Mouse (Mus musculus) heart, embryonic 16.5 days (tissue): ENCODE measurements around the gene Ezh2. TPM values are rescaled to one million over a fixed set of nuclear protein-coding genes. Genes with fewer than 3 reads are reported as not detected.

Experiments used
- ATAC-seq: fragments of 200-750 bp; cut with Nextera tagmentation; replicated peaks from 2 replicates; pipeline ENCODE4 v1.8.0; 2017; ENCODE audit warnings: moderate number of reproducible peaks; ENCODE audit not compliant: insufficient read depth, low FRiP score; ENCODE audit errors: extremely low read depth
- H3K27ac ChIP-seq: fragments of 300-500 bp; sonication (generic); 2 replicates; pipeline ENCODE4 v1.5.1; 2014; ENCODE audit warnings: mild to moderate bottlenecking, low read length, control low read depth, moderate library complexity
- H3K27me3 ChIP-seq: fragments of 300-500 bp; sonication (generic); 2 replicates; pipeline ENCODE4 v1.6.1; 2014; ENCODE audit warnings: low read length, mixed read lengths; ENCODE audit not compliant: control insufficient read depth, insufficient read depth
- H3K36me3 ChIP-seq: fragments of 300-500 bp; sonication (generic); 2 replicates; pipeline ENCODE4 v1.6.1; 2014; ENCODE audit not compliant: control insufficient read depth, insufficient read depth
- H3K4me1 ChIP-seq: fragments of 300-500 bp; sonication (generic); 2 replicates; pipeline ENCODE4 v1.6.1; 2014; ENCODE audit warnings: low read length, mixed read lengths; ENCODE audit not compliant: control insufficient read depth, insufficient read depth
- H3K4me2 ChIP-seq: fragments of 300-500 bp; sonication (generic); 2 replicates; pipeline ENCODE4 v1.6.1; 2014; ENCODE audit warnings: low read depth, mild to moderate bottlenecking, control low read depth, low read length
- H3K4me3 ChIP-seq: fragments of 300-500 bp; sonication (generic); 2 replicates; pipeline ENCODE4 v1.5.1; 2014; ENCODE audit warnings: mild to moderate bottlenecking, control low read depth, low read length
- H3K9ac ChIP-seq: fragments of 300-500 bp; sonication (generic); 2 replicates; pipeline ENCODE4 v1.6.1; 2014; ENCODE audit warnings: low read length, control low read depth
- H3K9me3 ChIP-seq: fragments of 300-500 bp; sonication (generic); replicated peaks from 2 replicates; pipeline ENCODE4 v1.6.1; 2016; ENCODE audit warnings: low read length; ENCODE audit not compliant: control insufficient read depth
- WGBS: fragments of 180-500 bp; shearing (Covaris S2); extraction: QIAGEN DNeasy Blood & Tissue Kit; methylation state at CpG from one replicate; pipeline ENCODE4 v1.1.7; 2014; 5-methylcytosine and 5-hydroxymethylcytosine counted together
- polyA plus RNA-seq: library from polyadenylated mRNA; unstranded; fragments of >200 nt; fragmentation: Nextera tagmentation; extraction: Ambion mirVana; gene quantifications from 2 replicates; pipeline ENCODE4 v1.2.1, GENCODE M21; 2015

The Ezh2 gene
- polyA plus RNA-seq, 1 experiment from 2014 or later, result 59.5 TPM

DNA sequence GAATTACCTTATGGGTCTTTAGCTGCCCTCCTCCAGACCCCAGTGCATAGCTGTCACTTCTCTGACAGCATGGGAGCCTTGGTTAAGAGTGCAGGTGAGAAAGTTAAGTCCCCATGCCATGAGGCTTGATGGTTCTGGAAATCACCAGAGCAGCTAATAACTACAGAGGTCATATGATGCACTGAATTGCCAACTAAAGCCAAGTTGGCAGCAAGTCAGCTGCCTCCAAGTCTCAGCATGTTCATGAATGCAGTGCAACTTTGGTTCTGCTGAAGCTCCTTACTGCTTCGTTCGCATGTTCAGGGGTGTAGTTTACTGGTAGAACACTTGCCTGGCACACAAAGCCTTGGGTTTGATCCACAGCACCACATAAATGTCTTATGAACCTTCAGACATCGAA lies 72.7 kb downstream of the Ezh2 start:
- H3K9ac ChIP-seq, result no peak overlapping the region
- H3K4me3 ChIP-seq, result no peak overlapping the region
- no peak overlapping the region for H3K27ac ChIP-seq
- WGBS, result 95% methylated on average over 3 of the region's 3 CpGs
- H3K36me3 ChIP-seq, result peaks cover 79% of the 10 kb centered on the region
- no peak for ATAC-seq
- H3K27me3 ChIP-seq, result no peaks in the 10 kb centered on the region
- H3K4me1 ChIP-seq, result no peaks in the 10 kb centered on the region
- no peaks in the 10 kb centered on the region for H3K9me3 ChIP-seq
- H3K4me2 ChIP-seq, result no peak overlapping the region

DNA sequence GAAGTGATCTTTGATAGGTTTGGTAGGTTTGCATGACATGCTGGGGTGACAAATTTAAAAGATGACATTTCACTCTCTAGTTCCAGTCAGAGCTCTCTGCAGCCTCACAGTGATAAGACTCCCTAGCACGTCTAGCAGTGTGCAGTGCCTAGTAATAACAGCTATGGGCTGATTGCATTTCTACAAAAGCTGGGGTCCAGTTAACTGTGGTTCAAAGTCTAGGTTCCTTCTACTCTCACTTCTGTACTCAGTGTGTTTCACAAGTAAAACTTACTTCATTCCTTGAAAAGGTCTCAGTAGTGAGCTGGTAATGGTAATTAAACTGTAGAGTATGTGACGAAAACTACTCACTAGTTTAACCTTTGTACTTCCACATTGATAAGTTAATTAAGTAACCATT lies 75.1 kb downstream of the Ezh2 start:
- no peak overlapping the region for H3K4me2 ChIP-seq
- peaks cover 79% of the 10 kb centered on the region for H3K36me3 ChIP-seq
- H3K9ac ChIP-seq, result no peak overlapping the region
- no peak for ATAC-seq
- no peak overlapping the region for H3K4me3 ChIP-seq
- H3K27ac ChIP-seq, result no peak overlapping the region
- no peaks in the 10 kb centered on the region for H3K4me1 ChIP-seq
- no peaks in the 10 kb centered on the region for H3K27me3 ChIP-seq
- WGBS, result 73% methylated on average over 2 of the region's 2 CpGs
- no peaks in the 10 kb centered on the region for H3K9me3 ChIP-seq

DNA sequence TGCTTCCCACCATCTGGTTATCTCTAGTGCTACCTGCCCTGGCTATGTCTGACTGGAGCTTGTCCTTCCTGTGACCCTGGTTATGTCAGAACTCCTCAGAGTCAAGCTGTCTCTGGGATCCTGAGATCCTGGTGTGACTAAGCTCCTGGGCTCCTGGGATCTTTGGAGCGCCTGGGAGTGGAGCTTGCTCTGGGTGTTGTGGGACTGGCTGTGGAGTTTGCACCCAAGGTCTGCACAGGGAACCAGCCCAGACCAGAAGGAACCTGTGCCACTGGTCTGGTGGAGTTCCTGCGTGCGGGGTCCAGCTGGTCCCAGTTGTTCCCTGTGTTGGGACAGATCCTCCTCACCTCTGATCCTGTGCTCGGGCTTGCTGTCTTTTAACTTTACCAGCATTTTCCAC lies 100.6 kb downstream of the Ezh2 start:
- Histone ChIP-seq H3K4me1 (peaks cover 2% of the 10 kb centered on the region; the same call in 1 of the 2 replicates), H3K9me3 (no peaks in the 10 kb centered on the region), H3K36me3 (peaks cover 7% of the 10 kb centered on the region), H3K27me3 (no peaks in the 10 kb centered on the region), H3K9ac (no peak overlapping the region), H3K4me2 (no peak overlapping the region), H3K4me3 (no peak overlapping the region), H3K27ac (no peak overlapping the region)
- 80% methylated on average over 4 of the region's 4 CpGs for WGBS
- ATAC-seq, result no peak

DNA sequence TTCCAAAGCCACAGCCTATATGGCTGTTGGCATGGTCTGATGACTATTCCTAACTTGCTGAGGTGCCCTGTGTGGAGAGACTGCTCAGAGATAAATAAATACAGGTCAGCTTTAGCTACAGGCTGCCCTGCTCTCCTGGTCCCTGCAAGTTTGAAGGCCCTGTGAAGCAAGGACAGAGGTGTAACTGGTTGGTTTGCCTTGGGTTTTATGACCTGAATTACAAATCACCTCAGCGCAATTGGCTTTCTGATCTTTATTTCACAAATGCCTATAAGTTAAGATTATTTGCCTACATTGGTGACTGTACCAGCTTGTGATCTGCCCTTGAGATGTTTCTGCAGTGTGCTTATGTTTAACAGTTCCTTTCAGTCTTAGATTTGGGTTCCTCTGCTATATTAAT lies 113.1 kb downstream of the Ezh2 start:
- H3K27ac ChIP-seq, result no peak overlapping the region
- H3K9me3 ChIP-seq, result no peaks in the 10 kb centered on the region
- no peak overlapping the region for H3K4me2 ChIP-seq
- WGBS, result 97% methylated on average over 1 of the region's 1 CpGs
- no peak overlapping the region for H3K4me3 ChIP-seq
- ATAC-seq, result no peak
- no peaks in the 10 kb centered on the region for H3K27me3 ChIP-seq
- H3K36me3 ChIP-seq, result no peaks in the 10 kb centered on the region
- no peaks in the 10 kb centered on the region for H3K4me1 ChIP-seq
- no peak overlapping the region for H3K9ac ChIP-seq

Other genes starting within 250 kb of the Ezh2 start
- 89.8 and 100.0 TPM in 2 replicates for gene Cul1, start 141.9 kb downstream of the Ezh2 start, polyA plus RNA-seq
- gene Pdia4, start 218.1 kb upstream of the Ezh2 start, polyA plus RNA-seq, result 139 and 153 TPM in 2 replicates
- 1.5 and 1.7 TPM in 2 replicates for gene Zfp786, start 235.5 kb upstream of the Ezh2 start, polyA plus RNA-seq
- gene Zfp398, start 240.3 kb upstream of the Ezh2 start, polyA plus RNA-seq, result 4.7 and 4.9 TPM in 2 replicates